Mouse (Mus musculus) limb, embryonic 12.5 days (tissue): ENCODE results near the gene Gatad2b. TPM values are rescaled to one million over a fixed set of nuclear protein-coding genes. Genes with fewer than 3 reads are reported as not detected.
A peak's percentile ranks its signal among the peaks of the same experiment; 100 is the strongest.
"Not testable (repeated sequence)": the region's sequence is repeated elsewhere in the genome, so short reads cannot be mapped to it uniquely, and the experiment has no call there.

Source experiments
- ATAC-seq: fragments of 200-750 bp; cut with Nextera tagmentation; 2 replicates; pipeline ENCODE4 v1.8.0; 2017; ENCODE audit warnings: low read depth, moderate TSS enrichment; ENCODE audit not compliant: insufficient number of reproducible peaks, insufficient read depth, low FRiP score, low TSS enrichment
- H3K27ac ChIP-seq: fragments of 300-500 bp; sonication (generic); 2 replicates; pipeline ENCODE4 v1.5.1; 2016; ENCODE audit warnings: mild to moderate bottlenecking, moderate library complexity
- H3K27me3 ChIP-seq: fragments of 300-500 bp; sonication (generic); 2 replicates; pipeline ENCODE4 v1.6.1; 2016; ENCODE audit warnings: mild to moderate bottlenecking, moderate library complexity
- H3K36me3 ChIP-seq: fragments of 300-500 bp; sonication (generic); 2 replicates; pipeline ENCODE4 v1.6.1; 2016; ENCODE audit warnings: mild to moderate bottlenecking, moderate library complexity
- H3K4me1 ChIP-seq: fragments of 300-500 bp; sonication (generic); replicated peaks from 2 replicates; pipeline ENCODE4 v1.6.1; 2016
- H3K4me2 ChIP-seq: fragments of 300-500 bp; sonication (generic); 2 replicates; pipeline ENCODE4 v1.6.1; 2016; ENCODE audit warnings: mild to moderate bottlenecking, moderate library complexity
- H3K4me3 ChIP-seq: fragments of 300-500 bp; sonication (generic); replicated peaks from 2 replicates; pipeline ENCODE4 v1.5.1; 2016; ENCODE audit warnings: mild to moderate bottlenecking
- H3K9ac ChIP-seq: fragments of 300-500 bp; sonication (generic); replicated peaks from 2 replicates; pipeline ENCODE4 v1.6.1; 2016; ENCODE audit warnings: mild to moderate bottlenecking, moderate library complexity
- H3K9me3 ChIP-seq: fragments of 300-500 bp; sonication (generic); 2 replicates; pipeline ENCODE4 v1.6.1; 2016; ENCODE audit warnings: mild to moderate bottlenecking, moderate library complexity
- WGBS: fragments of 180-500 bp; shearing (Covaris S2); methylation state at CpG from one replicate; pipeline ENCODE4 v1.1.7; 2016; 5-methylcytosine and 5-hydroxymethylcytosine counted together
- polyA plus RNA-seq: library from polyadenylated mRNA; unstranded; fragments of >200 nt; fragmentation: Nextera tagmentation; extraction: Ambion mirVana; gene quantifications from 2 replicates; pipeline ENCODE4 v1.2.1, GENCODE M21; 2016

Gatad2b gene
- polyA plus RNA-seq, 1 experiment from 2014 or later, result 19.5 TPM

DNA sequence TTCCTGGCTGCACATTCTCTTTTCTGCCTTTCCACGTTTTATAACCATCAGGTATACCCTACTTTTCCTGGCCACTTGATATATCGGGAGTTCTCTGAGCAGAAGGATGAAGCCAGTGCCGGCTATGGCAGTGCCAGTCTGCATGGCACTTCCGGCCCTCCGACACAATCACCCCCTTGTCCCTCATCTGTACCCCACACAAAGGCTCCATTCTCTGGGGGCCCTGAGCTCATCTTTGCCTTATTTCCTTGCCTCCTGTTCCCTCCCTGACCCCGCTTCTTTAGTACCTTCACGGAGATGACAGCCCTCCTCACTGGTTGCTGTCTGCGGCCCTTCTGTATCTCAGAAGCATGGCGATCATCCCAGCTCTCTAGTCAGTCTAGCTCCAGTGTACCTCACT lies 12.3 kb upstream of the Gatad2b start:
- ATAC-seq, result no peak
- Histone ChIP-seq H3K4me2 (no peak overlapping the region), H3K27ac (no peak overlapping the region), H3K9ac (no peak overlapping the region), H3K4me1 (no peaks in the 10 kb centered on the region), H3K36me3 (peaks cover 57% of the 10 kb centered on the region), H3K4me3 (no peak overlapping the region), H3K9me3 (no peaks in the 10 kb centered on the region), H3K27me3 (no peaks in the 10 kb centered on the region)
- 90% methylated on average over 9 of the region's 9 CpGs for WGBS

DNA sequence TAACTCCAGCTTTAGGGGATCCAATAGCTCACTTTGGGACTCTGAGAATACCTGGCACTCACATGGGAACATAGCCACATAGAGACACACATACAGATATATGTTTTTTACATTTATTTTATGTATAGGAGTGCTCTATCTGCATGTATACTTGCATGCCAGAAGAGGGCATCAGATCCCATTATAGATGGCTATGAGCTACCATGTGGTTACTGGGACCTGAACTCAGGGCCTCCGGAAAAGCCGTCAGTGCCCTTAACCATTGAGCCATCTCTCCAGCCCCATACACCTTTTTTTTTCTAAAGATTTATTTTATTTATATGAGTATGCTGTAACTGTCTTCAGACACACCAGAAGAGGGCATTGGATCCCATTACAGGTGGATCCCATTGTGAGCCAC lies 8.8 kb upstream of the Gatad2b start:
- WGBS, result 93% methylated on average over 2 of the region's 2 CpGs
- no peaks in the 10 kb centered on the region for H3K9me3 ChIP-seq
- no peak for ATAC-seq
- H3K4me2 ChIP-seq, result no peak overlapping the region
- H3K27me3 ChIP-seq, result no peaks in the 10 kb centered on the region
- no peak overlapping the region for H3K9ac ChIP-seq
- H3K4me3 ChIP-seq, result no peak overlapping the region
- no peaks in the 10 kb centered on the region for H3K4me1 ChIP-seq
- H3K36me3 ChIP-seq, result peaks cover 22% of the 10 kb centered on the region
- no peak overlapping the region for H3K27ac ChIP-seq

DNA sequence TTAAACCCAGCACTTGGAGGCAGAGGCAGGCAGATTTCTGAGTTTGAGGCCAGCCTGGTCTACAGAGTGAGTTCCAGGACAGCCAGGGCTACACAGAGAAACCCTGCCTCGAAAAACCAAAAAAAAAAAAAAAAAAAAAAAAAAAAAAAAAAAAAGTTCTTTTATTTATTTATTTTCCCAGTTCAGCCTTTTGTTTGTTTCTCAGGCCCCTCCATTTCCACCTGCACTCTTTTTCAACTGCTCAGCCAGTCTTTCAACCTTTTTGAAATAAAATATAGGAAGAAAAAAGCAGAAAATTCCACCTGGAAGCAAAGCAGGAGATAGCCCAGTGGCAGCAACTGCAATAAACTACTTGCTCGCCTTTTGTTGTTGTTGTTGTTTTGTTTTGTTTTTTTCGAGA lies 3.6 kb upstream of the Gatad2b start:
- H3K36me3 ChIP-seq, ATAC-seq, H3K27me3 ChIP-seq, H3K27ac ChIP-seq, H3K4me3 ChIP-seq, H3K9me3 ChIP-seq, H3K9ac ChIP-seq, H3K4me1 ChIP-seq, H3K4me2 ChIP-seq: not testable (repeated sequence)
- WGBS, result 73% methylated on average over 3 of the region's 3 CpGs

DNA sequence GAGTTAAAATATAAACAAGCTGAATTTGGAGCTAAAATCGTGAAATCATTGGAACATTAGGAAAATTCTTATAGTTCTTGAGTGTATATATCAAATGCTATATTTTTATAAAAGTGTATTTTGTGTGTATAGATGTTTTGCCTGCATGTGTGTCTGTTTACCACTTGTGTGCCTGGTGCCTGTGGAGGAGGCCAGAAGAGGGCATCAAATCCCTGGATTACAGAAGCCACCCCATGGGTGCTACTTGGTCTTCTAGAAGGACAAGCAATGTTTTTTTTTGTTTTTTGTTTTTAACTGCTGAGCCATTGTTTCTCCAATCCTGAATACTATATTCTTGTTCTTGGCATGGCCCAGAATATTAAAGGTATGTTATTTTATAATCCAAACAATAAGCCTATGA lies 2.4 kb upstream of the Gatad2b start:
- H3K27ac ChIP-seq, result no peak overlapping the region
- no peak overlapping the region for H3K9ac ChIP-seq
- 84% methylated on average over 1 of the region's 1 CpGs for WGBS
- no peaks in the 10 kb centered on the region for H3K9me3 ChIP-seq
- H3K36me3 ChIP-seq, result peaks cover 5% of the 10 kb centered on the region; the same call in 1 of the 2 replicates
- no peaks in the 10 kb centered on the region for H3K27me3 ChIP-seq
- peaks cover 12% of the 10 kb centered on the region for H3K4me1 ChIP-seq
- no peak for ATAC-seq
- no peak overlapping the region for H3K4me3 ChIP-seq
- no peak overlapping the region for H3K4me2 ChIP-seq

DNA sequence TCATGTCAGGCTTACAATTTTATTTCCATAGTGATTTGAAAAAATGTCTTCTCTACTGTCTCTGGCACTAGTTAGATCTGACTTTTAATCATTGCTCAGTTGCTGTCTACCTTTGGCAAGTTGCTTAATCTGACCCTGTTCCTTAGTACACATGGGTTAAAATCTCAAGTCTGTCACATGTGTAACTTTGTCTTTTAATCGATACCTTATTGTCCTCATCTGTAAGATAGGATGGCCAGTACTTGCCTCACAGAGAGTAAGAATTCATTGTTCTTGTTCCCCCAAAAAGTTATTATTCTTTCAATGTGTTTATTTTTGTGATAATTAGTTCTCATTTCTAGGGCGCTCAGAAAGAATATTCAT lies 1.0 kb upstream of the Gatad2b start:
- H3K27me3 ChIP-seq, result no peaks in the 10 kb centered on the region

DNA sequence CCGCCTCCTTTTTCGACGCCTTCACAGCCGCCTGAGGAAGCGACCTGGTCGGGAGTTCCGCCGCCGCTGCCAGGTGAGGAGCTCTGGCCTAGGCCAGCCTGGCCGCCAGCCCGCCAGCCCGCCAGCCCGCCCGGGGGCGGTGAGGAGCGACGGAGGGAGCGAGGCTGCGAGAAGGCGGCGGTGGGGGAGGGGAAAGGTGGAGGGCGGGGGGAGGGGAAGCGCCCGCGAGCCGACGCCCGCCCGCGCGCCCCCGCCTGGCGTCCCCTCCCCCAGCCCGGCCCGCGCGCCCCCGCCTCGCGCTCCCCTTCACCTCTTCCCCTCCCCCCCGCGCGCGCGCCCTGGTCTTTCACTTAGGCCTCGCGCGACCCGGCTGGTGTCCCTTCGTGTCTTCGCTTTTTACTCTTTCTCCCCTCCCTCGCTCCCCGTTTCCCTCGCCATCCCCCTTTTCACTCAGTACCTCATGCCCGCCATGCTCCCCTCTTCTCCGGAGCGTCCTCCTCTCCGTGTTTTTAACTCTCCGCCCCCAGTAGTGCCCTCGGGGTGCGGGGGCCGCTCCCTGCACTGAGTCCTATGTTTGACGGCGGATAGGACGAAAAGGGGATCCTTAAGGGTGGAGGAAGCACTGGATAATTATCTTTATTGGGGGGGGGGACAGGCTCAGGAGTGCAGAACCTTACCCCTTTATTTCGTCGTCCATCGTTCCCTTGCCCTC lies 530 bp downstream of the Gatad2b start:
- H3K9ac ChIP-seq, result peak overlapping the region; percentile 94

More for the DNA sequence above, 1.0 kb upstream of the Gatad2b start:
- Histone ChIP-seq H3K9me3 (no peaks in the 10 kb centered on the region), H3K36me3 (peaks cover 6% of the 10 kb centered on the region; the same call in 1 of the 2 replicates), H3K27ac (peak overlapping the region; percentile 94), H3K9ac (peak overlapping the region; percentile 68), H3K4me2 (peak overlapping the region; percentile 63), H3K4me3 (peak overlapping the region; percentile 88), H3K4me1 (peaks cover 12% of the 10 kb centered on the region)
- ATAC-seq, result no peak
- 42% methylated on average over 2 of the region's 2 CpGs for WGBS

DNA sequence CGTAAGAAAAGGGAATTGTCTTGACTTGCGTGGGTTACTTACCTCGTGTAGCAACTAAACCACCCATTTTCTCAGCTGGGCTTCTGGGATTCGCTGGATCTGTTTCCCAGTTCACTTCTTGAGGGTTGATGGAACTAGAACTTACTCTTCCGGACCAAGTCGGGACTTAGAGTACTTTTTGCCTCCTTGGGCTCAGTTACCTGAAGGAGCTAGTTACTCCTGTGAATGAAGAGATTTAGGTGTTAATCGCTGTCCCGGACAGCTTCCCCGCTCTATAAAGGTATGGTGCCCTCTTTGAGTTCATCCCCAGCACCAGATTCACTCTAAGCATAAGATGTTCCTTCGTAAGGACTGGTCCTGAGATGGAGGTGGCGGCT lies 1.1 kb downstream of the Gatad2b start:
- WGBS, result 1% methylated on average over 11 of the region's 11 CpGs
- ATAC-seq, result no peak
- no peaks in the 10 kb centered on the region for H3K9me3 ChIP-seq
- peak overlapping the region; percentile 94 for H3K9ac ChIP-seq
- H3K4me2 ChIP-seq, result peak overlapping the region; percentile 70
- H3K27ac ChIP-seq, result peak overlapping the region; percentile 99
- peak overlapping the region; percentile 88 for H3K4me3 ChIP-seq
- H3K36me3 ChIP-seq, result peaks cover 6% of the 10 kb centered on the region; the same call in 1 of the 2 replicates
- H3K27me3 ChIP-seq, result no peaks in the 10 kb centered on the region
- H3K4me1 ChIP-seq, result peaks cover 12% of the 10 kb centered on the region

More for the DNA sequence above, 530 bp downstream of the Gatad2b start:
- H3K36me3 ChIP-seq, result peaks cover 6% of the 10 kb centered on the region; the same call in 1 of the 2 replicates
- H3K27ac ChIP-seq, result peak overlapping the region; percentile 99
- H3K4me3 ChIP-seq, result peak overlapping the region; percentile 88
- H3K9me3 ChIP-seq, result no peaks in the 10 kb centered on the region
- under 1% methylated on average over 34 of the region's 68 CpGs for WGBS
- no peak; the same call in 1 of the 2 replicates for ATAC-seq
- peaks cover 12% of the 10 kb centered on the region for H3K4me1 ChIP-seq
- peak overlapping the region; percentile 70 for H3K4me2 ChIP-seq
- no peaks in the 10 kb centered on the region for H3K27me3 ChIP-seq

DNA sequence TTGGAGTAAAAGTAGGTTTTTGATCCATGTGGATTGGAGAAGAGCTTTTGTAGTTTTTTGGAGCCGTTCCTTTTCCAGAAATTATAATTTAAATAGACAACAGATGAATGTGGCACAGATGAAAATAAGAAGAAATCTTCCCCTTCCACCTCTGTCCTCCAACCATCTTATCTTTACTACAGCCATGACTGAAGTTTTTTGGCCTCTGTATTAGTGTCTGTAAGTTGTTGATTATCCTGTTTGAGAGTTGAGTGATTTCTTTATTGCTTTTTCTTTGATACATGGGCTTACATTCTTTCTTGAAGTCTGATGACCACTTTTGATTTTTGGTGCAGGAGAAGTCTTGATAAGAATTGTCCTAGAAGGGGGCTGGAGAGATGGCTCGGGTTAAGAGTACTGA lies 1.7 kb downstream of the Gatad2b start:
- no peak overlapping the region for H3K27ac ChIP-seq
- WGBS, result 77% methylated on average over 2 of the region's 2 CpGs
- H3K4me2 ChIP-seq, result peak overlapping the region; percentile 70
- H3K36me3 ChIP-seq, result peaks cover 6% of the 10 kb centered on the region; the same call in 1 of the 2 replicates
- H3K4me1 ChIP-seq, result peaks cover 12% of the 10 kb centered on the region
- no peaks in the 10 kb centered on the region for H3K9me3 ChIP-seq
- H3K4me3 ChIP-seq, result peak overlapping the region; percentile 88
- peak overlapping the region; percentile 94 for H3K9ac ChIP-seq
- no peak for ATAC-seq
- no peaks in the 10 kb centered on the region for H3K27me3 ChIP-seq

DNA sequence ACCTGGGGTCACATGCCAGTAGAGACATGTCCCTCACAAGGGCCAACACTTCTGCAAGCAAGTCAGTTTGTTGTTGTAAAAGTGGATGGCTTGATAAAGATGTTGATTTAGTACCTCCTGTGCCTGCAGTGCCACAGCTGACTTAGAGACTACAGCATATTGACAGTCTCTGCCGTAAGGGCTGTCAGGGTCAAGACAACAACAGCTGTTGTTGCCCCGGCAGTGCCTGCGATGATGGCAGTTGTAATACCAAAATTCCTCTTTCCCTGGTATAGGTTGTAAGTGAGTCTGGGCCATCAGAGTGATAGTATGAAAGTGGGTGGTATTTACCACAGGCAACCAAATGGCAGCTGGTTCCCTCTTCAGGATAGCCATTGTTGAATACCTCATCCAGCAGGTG lies 12.8 kb downstream of the Gatad2b start:
- H3K4me2 ChIP-seq, result no peak overlapping the region
- no peaks in the 10 kb centered on the region for H3K9me3 ChIP-seq
- peaks cover 5% of the 10 kb centered on the region; the same call in 1 of the 2 replicates for H3K4me1 ChIP-seq
- no peak overlapping the region for H3K4me3 ChIP-seq
- H3K9ac ChIP-seq, result no peak overlapping the region
- H3K27ac ChIP-seq, result no peak overlapping the region
- 81% methylated on average over 3 of the region's 3 CpGs for WGBS
- 0 out of 2 replicates have a peak, but pooled peaks cover 7% of the 10 kb centered on the region for H3K36me3 ChIP-seq
- H3K27me3 ChIP-seq, result no peaks in the 10 kb centered on the region
- no peak for ATAC-seq

DNA sequence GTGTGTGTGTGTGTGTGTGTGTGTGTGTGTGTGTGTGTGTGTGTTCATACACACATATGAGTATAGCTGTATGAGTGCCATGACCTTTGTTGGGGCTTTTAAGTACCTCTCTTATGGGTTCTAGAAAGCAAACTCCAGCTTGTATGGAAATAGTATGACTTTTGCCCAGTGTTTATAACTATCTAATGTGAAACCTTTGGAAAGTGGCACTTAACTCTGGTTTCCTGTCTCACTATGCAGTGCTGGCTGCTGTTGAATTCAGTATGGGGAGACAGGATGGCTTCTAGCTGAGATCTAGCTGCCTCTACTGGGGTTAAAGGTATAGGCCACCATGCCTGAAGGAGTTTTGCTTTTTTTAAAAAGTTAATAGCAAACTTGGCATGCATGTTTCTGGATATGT lies 16.6 kb downstream of the Gatad2b start:
- peaks cover 11% of the 10 kb centered on the region; the same call in 1 of the 2 replicates for H3K36me3 ChIP-seq
- no peak overlapping the region for H3K9ac ChIP-seq
- no peak overlapping the region for H3K4me3 ChIP-seq
- H3K4me1 ChIP-seq, result peaks cover 5% of the 10 kb centered on the region; the same call in 1 of the 2 replicates
- ATAC-seq, result no peak
- H3K9me3 ChIP-seq, result no peaks in the 10 kb centered on the region
- no peaks in the 10 kb centered on the region for H3K27me3 ChIP-seq
- no peak overlapping the region for H3K27ac ChIP-seq
- no peak overlapping the region for H3K4me2 ChIP-seq

DNA sequence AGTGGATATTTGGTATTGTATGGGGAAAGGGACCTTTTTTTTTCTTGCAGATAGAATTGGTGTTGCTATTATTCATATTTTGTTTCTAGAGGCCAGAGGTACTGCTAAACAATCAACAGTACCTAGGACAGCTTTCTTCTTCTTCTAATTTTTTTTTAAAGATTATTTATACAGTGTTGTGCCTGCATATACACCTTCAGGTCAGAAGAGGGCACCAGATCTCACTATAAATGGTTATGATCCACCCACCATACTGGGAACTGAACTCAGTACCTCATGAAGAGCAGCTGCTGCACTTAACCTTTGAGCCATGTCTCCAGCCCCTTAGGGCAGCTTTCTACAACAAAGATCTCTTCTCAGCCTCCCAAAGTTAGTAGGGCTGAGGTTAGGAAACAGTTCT lies 20.4 kb downstream of the Gatad2b start:
- no peak overlapping the region for H3K27ac ChIP-seq
- no peak for ATAC-seq
- H3K4me3 ChIP-seq, result no peak overlapping the region
- peaks cover 5% of the 10 kb centered on the region; the same call in 1 of the 2 replicates for H3K36me3 ChIP-seq
- H3K9me3 ChIP-seq, result no peaks in the 10 kb centered on the region
- no peak overlapping the region for H3K9ac ChIP-seq
- H3K4me2 ChIP-seq, result no peak overlapping the region
- no peaks in the 10 kb centered on the region for H3K4me1 ChIP-seq
- no peaks in the 10 kb centered on the region for H3K27me3 ChIP-seq

DNA sequence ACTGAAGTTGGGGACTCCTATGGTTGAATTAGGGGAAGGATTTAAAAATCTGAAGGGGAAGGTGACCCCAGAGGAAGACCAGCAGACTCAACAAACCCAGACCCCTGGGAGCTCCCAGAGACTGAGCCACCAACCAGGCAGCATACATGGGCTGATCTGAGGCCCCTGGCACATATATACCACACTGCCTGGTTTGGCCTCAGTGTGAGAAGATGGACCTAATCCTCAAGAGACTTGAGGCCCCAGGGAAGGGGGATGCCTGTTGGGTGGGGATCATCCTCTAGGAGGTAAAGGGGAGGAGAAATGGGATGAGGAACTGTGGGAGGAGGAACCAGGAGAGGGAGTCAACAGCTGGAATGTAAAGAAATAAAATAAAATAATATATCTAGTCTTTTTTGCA lies 21.3 kb downstream of the Gatad2b start:
- peaks cover 5% of the 10 kb centered on the region; the same call in 1 of the 2 replicates for H3K36me3 ChIP-seq
- H3K9ac ChIP-seq, result no peak overlapping the region
- H3K9me3 ChIP-seq, result no peaks in the 10 kb centered on the region
- H3K4me2 ChIP-seq, result no peak overlapping the region
- no peak overlapping the region for H3K27ac ChIP-seq
- H3K27me3 ChIP-seq, result no peaks in the 10 kb centered on the region
- no peaks in the 10 kb centered on the region for H3K4me1 ChIP-seq
- no peak for ATAC-seq
- no peak overlapping the region for H3K4me3 ChIP-seq
